Mouse (Mus musculus): ENCODE results near the gene Mbd3l1. TPM values are rescaled to one million over a fixed set of nuclear protein-coding genes. Genes with fewer than 3 reads are reported as not detected.

Mbd3l1 gene
- total RNA-seq (2012; rRNA removed): not detected in 2 replicates
- polyA plus RNA-seq (2012; ENCODE audit: insufficient read depth in 1 of 2, insufficient read length in 2 of 2, low read depth in 1 of 2, low replicate concordance in 2 of 2, missing spikeins in 1 of 2): not detected

DNA sequence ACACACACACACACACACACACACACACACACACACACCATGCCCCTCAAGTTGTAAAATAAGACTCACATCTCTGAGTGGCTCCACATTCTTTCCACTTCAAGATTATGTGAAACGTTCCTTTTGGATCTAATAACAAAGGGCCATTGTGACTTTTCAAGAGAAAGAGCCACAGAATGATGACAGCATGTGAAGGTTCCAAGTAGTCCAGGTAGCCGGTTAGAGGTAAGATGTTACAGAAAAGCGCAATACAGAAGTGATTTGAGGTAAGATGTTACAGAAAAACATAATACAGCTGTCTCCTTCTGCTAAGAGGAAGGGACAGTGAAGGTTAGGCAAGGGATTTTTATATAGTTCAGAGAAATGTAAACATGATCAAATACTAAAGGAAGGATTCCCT, at the start of gene Mbd3l1, which contains the start of gene Zfp558:
Gene Mbd3l1, plus strand, starts transcription at position 192 of the 400 bp plus-strand sequence.
Gene Zfp558, minus strand, starts transcription at position 101 of the 400 bp plus-strand sequence.
- no peaks in the 10 kb centered on the region for H3K9me3 ChIP-seq (replicated peaks; ENCODE audit: insufficient read depth, low read length)
- no peaks in the 10 kb centered on the region for H3K36me3 ChIP-seq (ENCODE audit: control insufficient read depth in 1 of 2, insufficient read depth in 2 of 2, low read length in 2 of 2)
- H3K4me1 ChIP-seq (ENCODE audit: control insufficient read depth in 1 of 2, insufficient read depth in 2 of 2, low read length in 2 of 2): no peaks in the 10 kb centered on the region
- no peaks in the 10 kb centered on the region for H3K27me3 ChIP-seq (ENCODE audit: control insufficient read depth in 1 of 2, insufficient read depth in 2 of 2, low read length in 2 of 2)
- DNase-seq (ENCODE audit: low read depth, low spot score): no peak
- H3K79me2 ChIP-seq (ENCODE audit: control insufficient read depth, insufficient read depth, low read length, poor library complexity): no peaks in the 10 kb centered on the region
- no peak within 1 kb of the TSS for H3K9ac ChIP-seq (ENCODE audit: control insufficient read depth, low read depth, low read length, poor library complexity, severe bottlenecking)
- no peak within 1 kb of the TSS for H3K4me3 ChIP-seq (ENCODE audit: control insufficient read depth in 1 of 2, insufficient read depth in 1 of 2, low read depth in 2 of 2, low read length in 2 of 2)
- TF ChIP-seq TCF12 (IDR thresholded peaks at IDR 0.05; ENCODE audit: low read depth, low read length): no peak
- TF ChIP-seq KAT2A (conservative IDR thresholded peaks at IDR 0.05; ENCODE audit: low read depth, low read length): no peak
- no peak for TF ChIP-seq TBP (IDR thresholded peaks at IDR 0.05; ENCODE audit: low read depth, low read length)
- no peak for TF ChIP-seq UBTF (IDR thresholded peaks at IDR 0.05; ENCODE audit: borderline replicate concordance, insufficient read depth, low read depth, low read length)
- no peak for TF ChIP-seq SMC3 (IDR thresholded peaks at IDR 0.05; ENCODE audit: low read depth, low read length)
- H3K27ac ChIP-seq (ENCODE audit: control insufficient read depth, low read depth, low read length): no peak within 1 kb of the TSS

DNA sequence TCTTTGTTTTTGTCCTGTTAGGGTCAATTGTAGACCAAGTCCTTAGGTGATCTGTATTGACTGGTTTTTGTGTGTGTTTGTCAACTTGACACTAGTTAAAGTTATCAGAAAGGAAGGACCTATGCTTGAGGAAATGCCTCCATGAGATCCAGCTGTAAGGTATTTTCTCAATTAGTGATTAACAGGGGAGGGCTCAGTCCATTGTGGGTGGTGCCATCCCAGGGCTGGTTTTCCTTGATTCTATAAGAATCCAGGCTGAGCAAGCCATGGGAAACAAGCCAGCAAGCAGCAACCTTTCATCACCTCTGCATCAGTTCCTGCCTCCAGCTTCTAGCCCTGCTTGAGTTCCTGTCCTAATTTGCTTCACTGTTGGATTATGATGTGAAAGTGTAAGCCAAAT, 47.8 kb upstream of the Mbd3l1 start, which contains the start of gene Mbd3l2:
Gene Mbd3l2, plus strand, starts transcription at position 301 of the 400 bp plus-strand sequence.
- Histone ChIP-seq H3K27me3 (ENCODE audit: control insufficient read depth in 1 of 2, insufficient read depth in 2 of 2, low read length in 2 of 2) (no peaks in the 10 kb centered on the region), H3K9ac (ENCODE audit: control insufficient read depth, low read depth, low read length, poor library complexity, severe bottlenecking) (no peak within 1 kb of the TSS), H3K4me3 (ENCODE audit: control insufficient read depth in 1 of 2, insufficient read depth in 1 of 2, low read depth in 2 of 2, low read length in 2 of 2) (no peak within 1 kb of the TSS), H3K36me3 (ENCODE audit: control insufficient read depth in 1 of 2, insufficient read depth in 2 of 2, low read length in 2 of 2) (no peaks in the 10 kb centered on the region), H3K79me2 (ENCODE audit: control insufficient read depth, insufficient read depth, low read length, poor library complexity) (no peaks in the 10 kb centered on the region), H3K9me3 (replicated peaks; ENCODE audit: insufficient read depth, low read length) (no peaks in the 10 kb centered on the region), H3K27ac (ENCODE audit: control insufficient read depth, low read depth, low read length) (no peak within 1 kb of the TSS), H3K4me1 (ENCODE audit: control insufficient read depth in 1 of 2, insufficient read depth in 2 of 2, low read length in 2 of 2) (no peaks in the 10 kb centered on the region)
- no peak for DNase-seq (ENCODE audit: low read depth, low spot score)
- TF ChIP-seq EP300 (IDR thresholded peaks at IDR 0.05; ENCODE audit: low read depth in 1 of 2, low read length in 2 of 2) (no peak), HCFC1 (IDR thresholded peaks at IDR 0.05; ENCODE audit: low read depth, low read length) (no peak), POLR2A (IDR thresholded peaks at IDR 0.05; ENCODE audit: control insufficient read depth in 1 of 2, insufficient read depth in 1 of 2, low read depth in 1 of 2, low read length in 2 of 2, poor library complexity in 1 of 2) (no peak), MAZ (IDR thresholded peaks at IDR 0.05; ENCODE audit: low read depth, low read length) (no peak), USF1 (IDR thresholded peaks at IDR 0.05; ENCODE audit: low read depth, low read length) (no peak), TCF12 (IDR thresholded peaks at IDR 0.05; ENCODE audit: low read depth, low read length) (no peak), UBTF (IDR thresholded peaks at IDR 0.05; ENCODE audit: borderline replicate concordance, insufficient read depth, low read depth, low read length) (no peak), TAL1 (IDR thresholded peaks at IDR 0.05; ENCODE audit: low read length) (no peak), KAT2A (conservative IDR thresholded peaks at IDR 0.05; ENCODE audit: low read depth, low read length) (no peak), NELFE (IDR thresholded peaks at IDR 0.05; ENCODE audit: low read depth, low read length) (no peak), BHLHE40 (IDR thresholded peaks at IDR 0.05; ENCODE audit: borderline replicate concordance, low read depth, low read length) (no peak), GABPA (IDR thresholded peaks at IDR 0.05; ENCODE audit: low read depth, low read length) (no peak), ZMIZ1 (IDR thresholded peaks at IDR 0.05; ENCODE audit: low read depth, low read length) (no peak), MAFK (IDR thresholded peaks at IDR 0.05; ENCODE audit: borderline replicate concordance, low read depth, low read length) (no peak), CHD2 (IDR thresholded peaks at IDR 0.05; ENCODE audit: low read length) (no peak), ELF1 (IDR thresholded peaks at IDR 0.05; ENCODE audit: low read depth, low read length) (no peak), TBP (IDR thresholded peaks at IDR 0.05; ENCODE audit: low read depth, low read length) (no peak)
